Mouse (Mus musculus): Measurements from ENCODE around the gene Zdhhc19.

DNA sequence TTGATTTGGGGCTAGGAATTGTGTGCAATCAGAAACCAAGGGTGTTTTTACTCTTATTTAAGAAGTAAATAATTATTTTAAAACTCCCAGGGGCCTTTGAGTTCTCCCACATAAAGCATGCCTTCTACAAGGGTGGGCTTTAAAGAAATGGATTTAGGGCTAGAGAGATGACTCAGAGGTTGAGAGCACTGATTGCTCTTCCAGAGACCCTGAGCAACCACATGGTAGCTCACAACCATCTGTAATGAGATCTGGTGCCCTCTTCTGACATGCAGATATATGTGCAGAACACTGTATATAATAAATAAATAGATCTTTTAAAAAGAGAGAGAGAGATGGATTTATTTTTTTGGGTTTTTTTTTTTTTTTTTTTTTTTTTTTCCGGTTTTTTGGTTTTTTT, 31.2 kb upstream of the Zdhhc19 start:
- TF ChIP-seq CTCF (IDR thresholded peaks at IDR 0.05; ENCODE audit: low read depth, low read length) (no peak), POLR2A (IDR thresholded peaks at IDR 0.05; ENCODE audit: extremely low read depth, insufficient read depth, low read length) (no peak)

Data from liver, adult 2 months (tissue).